Mouse (Mus musculus): ENCODE measurements around the gene Plscr3. TPM values are rescaled to one million over a fixed set of nuclear protein-coding genes. Genes with fewer than 3 reads are reported as not detected.

Plscr3 gene
- polyA plus RNA-seq (2014; fragmentation: Nextera tagmentation; extraction: Ambion mirVana): 65.9 and 75.2 TPM in 2 replicates

- Histone ChIP-seq H3K27ac (ENCODE audit: low read depth, low read length) (peak within 1 kb of the TSS; percentile 90), H3K4me1 (ENCODE audit: control insufficient read depth, insufficient read depth, low read length) (peaks cover 15% of the 10 kb centered on the region), H3K27me3 (ENCODE audit: control insufficient read depth, insufficient read depth, low read length) (no peaks in the 10 kb centered on the region), H3K4me3 (ENCODE audit: low read depth, low read length) (peak within 1 kb of the TSS; percentile 74), H3K9me3 (replicated peaks; ENCODE audit: control insufficient read depth, low read length) (no peaks in the 10 kb centered on the region), H3K36me3 (ENCODE audit: control insufficient read depth, insufficient read depth, low read length) (peaks cover 11% of the 10 kb centered on the region; the same call in 1 of the 2 replicates), H3K9ac (ENCODE audit: low read depth, low read length) (peak within 1 kb of the TSS; percentile 92), H3K4me2 (peak within 1 kb of the TSS; percentile 89)
- WGBS (ENCODE audit: insufficient replicate concordance): under 1% methylated on average over 36 of the region's 38 CpGs
- peak; percentile 91 for ATAC-seq (replicated peaks; ENCODE audit: insufficient number of reproducible peaks, low FRiP score, low TSS enrichment)
These were observed at the start of gene Plscr3 for GRCm38 (mm10) chr11:69846198-69846680. Gene Plscr3, plus strand, starts transcription at chr11:69846376.

DNA sequence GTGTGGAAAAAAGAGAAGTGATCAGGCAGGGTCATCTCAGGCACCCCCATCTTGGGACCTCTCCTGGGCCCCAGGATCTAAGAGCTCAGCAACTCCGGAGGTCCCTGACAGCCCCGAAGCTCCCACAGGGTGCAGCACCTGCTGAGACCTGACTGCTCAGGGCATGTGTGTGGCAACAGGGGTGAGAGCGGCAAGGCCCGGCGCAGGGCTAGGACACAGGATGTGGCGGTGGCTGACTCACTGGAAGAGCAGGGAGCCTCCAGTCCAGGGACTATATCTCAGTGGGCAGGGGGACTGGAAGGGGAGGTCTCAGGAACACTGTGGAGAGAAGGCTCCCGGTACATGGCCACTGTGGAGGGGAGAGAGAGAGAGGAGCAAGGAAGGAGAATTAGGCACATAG lies 48.3 kb upstream of the Plscr3 start:
- ATAC-seq (replicated peaks; ENCODE audit: insufficient number of reproducible peaks, low FRiP score, low TSS enrichment): no peak
- H3K36me3 ChIP-seq (ENCODE audit: control insufficient read depth, insufficient read depth, low read length): no peaks in the 10 kb centered on the region
- no peak overlapping the region for H3K27ac ChIP-seq (ENCODE audit: low read depth, low read length)
- H3K4me1 ChIP-seq (ENCODE audit: control insufficient read depth, insufficient read depth, low read length): peaks cover 19% of the 10 kb centered on the region
- H3K4me2 ChIP-seq: no peak overlapping the region
- peaks cover 51% of the 10 kb centered on the region for H3K27me3 ChIP-seq (ENCODE audit: control insufficient read depth, insufficient read depth, low read length)
- no peak overlapping the region for H3K9ac ChIP-seq (ENCODE audit: low read depth, low read length)
- no peak overlapping the region for H3K4me3 ChIP-seq (ENCODE audit: low read depth, low read length)
- no peaks in the 10 kb centered on the region for H3K9me3 ChIP-seq (replicated peaks; ENCODE audit: control insufficient read depth, low read length)
- 52% methylated on average over 7 of the region's 7 CpGs for WGBS (ENCODE audit: insufficient replicate concordance)

- H3K4me1 ChIP-seq (ENCODE audit: control insufficient read depth, insufficient read depth, low read length): peaks cover 33% of the 10 kb centered on the region
- H3K27ac ChIP-seq (ENCODE audit: low read depth, low read length): no peak overlapping the region
These were observed 46.6 kb upstream of the Plscr3 start for GRCm38 (mm10) chr11:69799394-69800137.

DNA sequence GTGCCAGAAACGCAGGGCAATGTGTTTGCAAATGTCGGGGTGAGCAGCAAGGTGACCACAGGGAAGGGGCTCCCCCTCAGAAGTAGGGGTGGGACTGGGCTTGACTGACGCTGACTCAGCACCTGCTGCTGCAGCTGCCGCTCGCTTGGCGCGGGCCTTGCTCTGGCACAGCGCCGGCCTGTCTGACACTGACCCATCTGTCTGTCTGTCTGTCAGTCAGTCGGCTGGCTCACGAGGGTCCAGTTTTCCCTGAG lies 46.1 kb upstream of the Plscr3 start:
- Histone ChIP-seq H3K9me3 (replicated peaks; ENCODE audit: control insufficient read depth, low read length) (no peaks in the 10 kb centered on the region), H3K4me1 (ENCODE audit: control insufficient read depth, insufficient read depth, low read length) (peaks cover 38% of the 10 kb centered on the region), H3K27ac (ENCODE audit: low read depth, low read length) (no peak overlapping the region), H3K27me3 (ENCODE audit: control insufficient read depth, insufficient read depth, low read length) (peaks cover 61% of the 10 kb centered on the region), H3K9ac (ENCODE audit: low read depth, low read length) (peak overlapping the region; percentile 73), H3K4me2 (peak overlapping the region; percentile 98), H3K4me3 (ENCODE audit: low read depth, low read length) (peak overlapping the region; percentile 47), H3K36me3 (ENCODE audit: control insufficient read depth, insufficient read depth, low read length) (no peaks in the 10 kb centered on the region)
- WGBS (ENCODE audit: insufficient replicate concordance): 0% methylated on average over 11 of the region's 11 CpGs
- no peak for ATAC-seq (replicated peaks; ENCODE audit: insufficient number of reproducible peaks, low FRiP score, low TSS enrichment)

More at GRCm38 (mm10) chr11:69799394-69800137, 46.6 kb upstream of the Plscr3 start:
- no peaks in the 10 kb centered on the region for H3K9me3 ChIP-seq (replicated peaks; ENCODE audit: control insufficient read depth, low read length)
- no peak for ATAC-seq (replicated peaks; ENCODE audit: insufficient number of reproducible peaks, low FRiP score, low TSS enrichment)
- no peak overlapping the region for H3K9ac ChIP-seq (ENCODE audit: low read depth, low read length)
- H3K4me2 ChIP-seq: peak overlapping the region; percentile 98
- H3K27me3 ChIP-seq (ENCODE audit: control insufficient read depth, insufficient read depth, low read length): peaks cover 58% of the 10 kb centered on the region
- H3K4me3 ChIP-seq (ENCODE audit: low read depth, low read length): peak overlapping the region; percentile 47
- no peaks in the 10 kb centered on the region for H3K36me3 ChIP-seq (ENCODE audit: control insufficient read depth, insufficient read depth, low read length)
- whole genome bisulfite sequencing (ENCODE audit: insufficient replicate concordance): 26% methylated on average over 12 of the region's 12 CpGs

DNA sequence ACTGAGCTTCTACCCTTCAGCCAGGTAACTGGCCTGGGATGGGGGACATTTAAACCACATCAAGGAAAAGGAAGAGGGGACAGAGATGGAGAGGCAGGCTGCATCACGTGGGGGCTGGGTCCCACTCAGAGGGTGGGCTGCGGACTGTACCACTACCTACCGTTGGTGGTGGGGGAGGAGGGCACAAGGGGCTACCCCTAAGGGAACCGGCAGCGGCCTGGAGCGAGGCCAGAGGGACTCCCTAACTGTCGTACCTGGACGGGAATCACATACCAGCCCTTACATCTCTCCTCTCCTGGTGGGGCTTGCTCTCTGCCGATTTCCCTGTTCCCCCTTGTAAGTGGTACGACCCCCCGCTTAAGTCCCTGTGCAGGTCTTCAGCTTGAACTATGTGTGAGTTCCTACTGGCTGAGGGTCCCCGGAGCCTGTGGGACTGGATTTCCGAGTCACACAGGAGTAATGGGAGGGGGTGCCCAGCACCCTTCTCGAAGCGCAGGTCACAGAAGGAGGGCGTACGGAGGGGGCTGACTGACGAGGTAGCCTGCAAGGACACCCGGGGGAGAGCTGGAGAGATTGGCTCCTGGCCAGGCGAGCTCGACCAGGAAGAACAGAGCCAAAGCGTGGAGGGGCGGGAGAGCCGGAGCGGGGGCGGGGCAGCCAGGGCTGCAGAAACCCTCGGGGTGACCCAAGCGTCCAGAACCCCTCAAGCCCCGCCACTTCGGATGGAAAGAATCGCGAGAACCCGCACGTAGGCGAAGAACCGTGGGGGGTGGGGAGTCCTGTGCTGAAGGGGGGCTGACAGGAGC lies 45.6 kb upstream of the Plscr3 start:
- no peaks in the 10 kb centered on the region for H3K36me3 ChIP-seq (ENCODE audit: control insufficient read depth, insufficient read depth, low read length)
- H3K27me3 ChIP-seq (ENCODE audit: control insufficient read depth, insufficient read depth, low read length): peaks cover 65% of the 10 kb centered on the region
- peak; percentile 41 for ATAC-seq (replicated peaks; ENCODE audit: insufficient number of reproducible peaks, low FRiP score, low TSS enrichment)
- 1% methylated on average over 36 of the region's 36 CpGs for WGBS (ENCODE audit: insufficient replicate concordance)
- no peaks in the 10 kb centered on the region for H3K9me3 ChIP-seq (replicated peaks; ENCODE audit: control insufficient read depth, low read length)
- peak overlapping the region; percentile 68 for H3K27ac ChIP-seq (ENCODE audit: low read depth, low read length)
- peak overlapping the region; percentile 98 for H3K4me2 ChIP-seq
- H3K4me1 ChIP-seq (ENCODE audit: control insufficient read depth, insufficient read depth, low read length): peaks cover 38% of the 10 kb centered on the region
- peak overlapping the region; percentile 47 for H3K4me3 ChIP-seq (ENCODE audit: low read depth, low read length)
- peak overlapping the region; percentile 73 for H3K9ac ChIP-seq (ENCODE audit: low read depth, low read length)

DNA sequence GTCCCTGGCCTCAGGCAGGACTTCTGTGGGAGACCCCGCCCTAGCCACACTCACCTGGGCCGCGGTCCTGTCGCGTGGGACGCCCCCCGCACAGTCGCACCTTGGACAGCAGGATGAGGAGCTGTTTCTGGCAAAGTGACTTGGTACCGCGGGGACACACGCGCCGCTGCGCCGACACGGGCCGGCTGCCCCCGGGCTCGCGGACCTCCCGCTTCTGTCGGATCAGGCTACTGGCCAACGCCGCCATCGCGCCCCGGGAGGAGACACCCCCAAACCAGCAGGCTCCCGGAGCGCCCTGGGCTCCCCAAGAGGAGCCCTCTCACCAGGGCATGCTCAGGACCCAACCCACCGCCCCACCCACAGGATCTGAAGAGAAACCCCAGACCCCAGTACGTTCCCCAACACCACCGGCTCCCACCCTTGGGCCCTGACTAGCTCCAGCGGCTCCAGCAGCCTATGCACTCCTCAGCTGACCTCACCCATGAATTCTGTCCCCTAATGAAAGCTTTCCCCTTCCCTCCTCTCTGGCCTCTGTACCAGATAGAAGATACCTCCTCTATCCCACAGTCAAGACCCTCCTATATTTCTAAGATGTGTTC lies 44.7 kb upstream of the Plscr3 start, which contains the start of gene Fgf11:
TSS of gene Fgf11 (minus strand) at position 479 of the 599 bp plus-strand sequence.
- Histone ChIP-seq H3K27ac (ENCODE audit: low read depth, low read length) (peak within 1 kb of the TSS; percentile 68), H3K4me3 (ENCODE audit: low read depth, low read length) (peak within 1 kb of the TSS; percentile 47), H3K4me1 (ENCODE audit: control insufficient read depth, insufficient read depth, low read length) (peaks cover 38% of the 10 kb centered on the region), H3K4me2 (peak within 1 kb of the TSS; percentile 98), H3K9ac (ENCODE audit: low read depth, low read length) (peak within 1 kb of the TSS; percentile 73), H3K36me3 (ENCODE audit: control insufficient read depth, insufficient read depth, low read length) (no peaks in the 10 kb centered on the region), H3K27me3 (ENCODE audit: control insufficient read depth, insufficient read depth, low read length) (peaks cover 67% of the 10 kb centered on the region), H3K9me3 (replicated peaks; ENCODE audit: control insufficient read depth, low read length) (no peaks in the 10 kb centered on the region)
- no peak for ATAC-seq (replicated peaks; ENCODE audit: insufficient number of reproducible peaks, low FRiP score, low TSS enrichment)
- 1% methylated on average over 33 of the region's 33 CpGs for WGBS (ENCODE audit: insufficient replicate concordance)

DNA sequence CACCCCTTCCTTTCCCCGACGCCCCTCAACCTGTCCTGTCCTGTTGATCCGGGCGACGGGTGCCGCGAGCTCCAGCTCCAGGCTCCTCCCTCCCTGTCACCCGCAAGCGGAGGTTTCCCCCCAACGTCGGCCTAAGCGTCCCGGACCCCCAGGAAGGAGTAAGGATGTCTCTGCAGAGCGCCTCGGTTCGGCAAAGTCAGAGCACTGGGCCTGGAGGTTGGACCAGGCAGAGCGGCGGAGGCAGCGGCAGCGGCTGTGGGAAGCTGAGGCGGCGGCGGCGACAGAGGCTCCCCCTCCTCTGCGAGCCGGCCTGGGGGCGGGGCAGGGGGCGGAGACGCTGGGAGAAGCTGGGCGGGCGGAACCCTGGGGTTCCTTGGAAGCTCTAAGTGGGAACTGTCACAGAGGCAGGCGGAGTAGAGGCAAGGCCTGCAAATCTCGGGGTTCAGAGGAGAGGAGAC lies 43.5 kb upstream of the Plscr3 start:
- peak overlapping the region; percentile 50 for H3K9ac ChIP-seq (ENCODE audit: low read depth, low read length)
- peak overlapping the region; percentile 47 for H3K4me3 ChIP-seq (ENCODE audit: low read depth, low read length)
- peaks cover 63% of the 10 kb centered on the region for H3K27me3 ChIP-seq (ENCODE audit: control insufficient read depth, insufficient read depth, low read length)
- no peak; the same call in 1 of the 2 replicates for ATAC-seq (replicated peaks; ENCODE audit: insufficient number of reproducible peaks, low FRiP score, low TSS enrichment)
- under 1% methylated on average over 33 of the region's 33 CpGs for WGBS (ENCODE audit: insufficient replicate concordance)
- no peak overlapping the region for H3K27ac ChIP-seq (ENCODE audit: low read depth, low read length)
- H3K4me2 ChIP-seq: peak overlapping the region; percentile 98
- H3K4me1 ChIP-seq (ENCODE audit: control insufficient read depth, insufficient read depth, low read length): peaks cover 38% of the 10 kb centered on the region
- H3K36me3 ChIP-seq (ENCODE audit: control insufficient read depth, insufficient read depth, low read length): no peaks in the 10 kb centered on the region
- H3K9me3 ChIP-seq (replicated peaks; ENCODE audit: control insufficient read depth, low read length): no peaks in the 10 kb centered on the region

DNA sequence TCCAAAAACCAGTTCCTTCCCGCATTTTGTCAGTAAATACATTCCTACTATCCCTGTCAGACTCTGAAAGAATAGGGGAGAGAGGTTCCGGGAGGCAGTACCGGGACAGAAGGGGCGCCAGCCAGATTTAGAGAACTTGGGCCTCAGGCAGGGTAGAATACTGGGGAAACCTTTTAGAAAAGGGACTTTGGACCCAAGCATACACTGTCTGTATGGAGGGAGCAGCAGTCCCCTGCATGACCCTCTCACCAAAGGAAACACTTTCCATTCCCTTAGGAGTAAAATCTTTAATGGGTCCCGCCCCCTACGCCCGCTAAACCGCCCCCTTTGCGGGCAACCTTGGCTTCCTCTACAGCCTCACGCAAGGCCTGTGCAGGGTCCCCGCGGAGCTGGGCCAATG lies 42.8 kb upstream of the Plscr3 start:
- no peaks in the 10 kb centered on the region for H3K36me3 ChIP-seq (ENCODE audit: control insufficient read depth, insufficient read depth, low read length)
- no peaks in the 10 kb centered on the region for H3K9me3 ChIP-seq (replicated peaks; ENCODE audit: control insufficient read depth, low read length)
- peak overlapping the region; percentile 98 for H3K4me2 ChIP-seq
- no peak overlapping the region for H3K27ac ChIP-seq (ENCODE audit: low read depth, low read length)
- H3K4me1 ChIP-seq (ENCODE audit: control insufficient read depth, insufficient read depth, low read length): peaks cover 38% of the 10 kb centered on the region
- H3K27me3 ChIP-seq (ENCODE audit: control insufficient read depth, insufficient read depth, low read length): peaks cover 57% of the 10 kb centered on the region
- peak overlapping the region; percentile 73 for H3K9ac ChIP-seq (ENCODE audit: low read depth, low read length)
- peak overlapping the region; percentile 47 for H3K4me3 ChIP-seq (ENCODE audit: low read depth, low read length)
- under 1% methylated on average over 12 of the region's 12 CpGs for WGBS (ENCODE audit: insufficient replicate concordance)
- ATAC-seq (replicated peaks; ENCODE audit: insufficient number of reproducible peaks, low FRiP score, low TSS enrichment): no peak
